Mouse (Mus musculus) liver, adult 2 months (tissue): Measurements from ENCODE around the gene Pomgnt1. TPM values are rescaled to one million over a fixed set of nuclear protein-coding genes. Genes with fewer than 3 reads are reported as not detected.

Experiments
- DNase-seq: peaks from one replicate; pipeline ENCODE4 v3.0.0-alpha.2; 2011; ENCODE audit warnings: low read depth, low spot score; ENCODE audit errors: extremely low read depth
- H3K27ac ChIP-seq: fragments of 200-500 bp; replicated peaks from 2 replicates; pipeline ENCODE4 v1.5.1; 2012; ENCODE audit warnings: low read depth, mild to moderate bottlenecking, control low read depth, inconsistent platforms, low read length; ENCODE audit not compliant: insufficient read depth
- H3K27me3 ChIP-seq: fragments of 200-500 bp; 2 replicates; pipeline ENCODE4 v1.6.1; 2012; ENCODE audit warnings: mild to moderate bottlenecking, moderate library complexity, low read length, inconsistent platforms; ENCODE audit not compliant: control insufficient read depth, insufficient read depth
- H3K36me3 ChIP-seq: fragments of 200-500 bp; 2 replicates; pipeline ENCODE4 v1.6.1; 2012; ENCODE audit warnings: low read length, inconsistent platforms; ENCODE audit not compliant: control insufficient read depth, insufficient read depth
- H3K4me1 ChIP-seq: fragments of 200-500 bp; 2 replicates; pipeline ENCODE4 v1.6.1; 2011; ENCODE audit warnings: low read length; ENCODE audit not compliant: control insufficient read depth, insufficient read depth
- H3K4me3 ChIP-seq: fragments of 200-500 bp; 2 replicates; pipeline ENCODE4 v1.5.1; 2011; ENCODE audit warnings: low read depth, mild to moderate bottlenecking, control low read depth, low read length, moderate library complexity; ENCODE audit not compliant: insufficient read depth
- H3K79me2 ChIP-seq: fragments of 200-500 bp; 2 replicates; pipeline ENCODE4 v1.6.1; 2012; ENCODE audit warnings: inconsistent platforms, mild to moderate bottlenecking, low read length, moderate library complexity; ENCODE audit not compliant: control insufficient read depth, insufficient read depth
- H3K9ac ChIP-seq: fragments of 200-500 bp; 2 replicates; pipeline ENCODE4 v1.6.1; 2012; ENCODE audit warnings: low read depth, mild to moderate bottlenecking, control low read depth, inconsistent platforms, low read length
- CTCF ChIP-seq: fragments of 200-500 bp; IDR thresholded peaks from 2 replicates; pipeline ENCODE4 v1.5.1; 2011; ENCODE audit warnings: low read depth, low read length, control low read depth
- POLR2A ChIP-seq: fragments of 200-500 bp; IDR thresholded peaks from 2 replicates; pipeline ENCODE4 v1.6.1; 2011; ENCODE audit warnings: low read length, control low read depth; ENCODE audit not compliant: insufficient read depth; ENCODE audit errors: extremely low read depth
- WGBS: fragments of 180-500 bp; shearing (Covaris S2); methylation state at CpG from one replicate; pipeline ENCODE4 v1.1.7; 2018; 5-methylcytosine and 5-hydroxymethylcytosine counted together
- polyA plus RNA-seq: library from polyadenylated mRNA; depleted of rRNA; stranded (reverse); fragments of >200 nt; gene quantifications from 2 replicates; pipeline ENCODE4 v1.2.3, GENCODE M21; 2012
- total RNA-seq: library from RNA; depleted of rRNA; stranded (reverse); fragments of >200 nt; gene quantifications from 2 replicates; pipeline ENCODE4 v1.2.3, GENCODE M21; 2014

Gene Pomgnt1
- total and polyA plus RNA-seq, 2 experiments, result 14.7 to 19.1 TPM

GRCm38 (mm10) chr4:116127956-116128355, 4.3 kb downstream of the Pomgnt1 start:
- 0 out of 2 replicates have a peak, but pooled peaks cover 2% of the 10 kb centered on the region for H3K4me1 ChIP-seq
- no peak overlapping the region for H3K27ac ChIP-seq
- no peak for DNase-seq
- no peaks in the 10 kb centered on the region for H3K79me2 ChIP-seq
- no peak overlapping the region for H3K9ac ChIP-seq
- 89% methylated on average over 6 of the region's 6 CpGs for WGBS
- TF ChIP-seq CTCF, result no peak
- TF ChIP-seq POLR2A, result no peak
- no peaks in the 10 kb centered on the region for H3K27me3 ChIP-seq
- no peaks in the 10 kb centered on the region for H3K36me3 ChIP-seq
- no peak overlapping the region for H3K4me3 ChIP-seq

DNA sequence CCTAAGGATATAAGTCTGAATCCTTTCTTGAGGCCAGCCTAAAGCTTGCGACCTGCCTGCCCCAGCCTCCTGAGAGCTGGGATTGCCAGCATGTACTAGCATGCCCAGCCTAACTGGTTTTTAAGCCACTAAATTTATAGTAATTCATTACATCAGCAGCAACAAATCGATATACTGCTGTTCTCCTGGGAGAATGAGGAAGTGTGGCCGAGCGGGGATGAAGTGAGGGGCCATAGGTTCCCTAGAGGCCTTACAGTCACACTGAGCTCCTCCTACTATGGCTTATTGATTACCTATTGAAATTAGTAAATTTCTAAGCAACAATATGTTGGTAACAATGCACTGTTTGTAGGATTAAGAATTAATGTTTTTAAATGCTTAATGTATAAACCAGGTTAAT, 9.5 kb downstream of the Pomgnt1 start:
- no peaks in the 10 kb centered on the region for H3K36me3 ChIP-seq
- no peak overlapping the region for H3K4me3 ChIP-seq
- H3K4me1 ChIP-seq, result no peaks in the 10 kb centered on the region
- TF ChIP-seq CTCF, result no peak
- TF ChIP-seq POLR2A, result no peak
- no peaks in the 10 kb centered on the region for H3K79me2 ChIP-seq
- 84% methylated on average over 4 of the region's 4 CpGs for WGBS
- no peak overlapping the region for H3K9ac ChIP-seq
- H3K27me3 ChIP-seq, result no peaks in the 10 kb centered on the region
- no peak for DNase-seq
- H3K27ac ChIP-seq, result no peak overlapping the region

DNA sequence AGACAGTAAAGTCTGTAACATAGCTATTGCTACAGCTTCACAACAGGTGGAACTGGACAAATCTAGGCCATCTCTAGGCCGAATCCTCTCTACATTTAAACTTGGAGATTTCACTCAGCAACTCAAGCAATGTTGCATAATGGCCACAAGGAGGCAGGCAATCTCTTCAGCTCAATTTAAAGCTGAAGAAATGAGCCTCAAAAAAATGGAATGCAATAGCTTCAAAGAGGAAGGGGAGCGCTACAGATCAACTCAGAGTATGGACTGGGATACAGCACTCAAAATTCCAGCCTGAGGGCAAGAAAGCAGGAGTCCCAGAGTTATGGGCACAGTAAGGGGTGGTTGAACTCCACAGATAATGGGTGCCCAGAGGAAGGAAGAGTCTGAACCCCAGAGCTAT, 11.3 kb downstream of the Pomgnt1 start:
- TF ChIP-seq CTCF, result peak; percentile 47
- TF ChIP-seq POLR2A, result no peak
- Histone ChIP-seq H3K27ac (no peak overlapping the region), H3K9ac (no peak overlapping the region), H3K36me3 (no peaks in the 10 kb centered on the region), H3K27me3 (no peaks in the 10 kb centered on the region), H3K79me2 (no peaks in the 10 kb centered on the region), H3K4me3 (no peak overlapping the region), H3K4me1 (no peaks in the 10 kb centered on the region)
- DNase-seq, result peak; percentile 42
- 60% methylated on average over 2 of the region's 2 CpGs for WGBS

- Histone ChIP-seq H3K79me2 (no peaks in the 10 kb centered on the region), H3K27ac (no peak overlapping the region)
- TF ChIP-seq POLR2A, result no peak
- TF ChIP-seq CTCF, result no peak
Observed at GRCm38 (mm10) chr4:116137421-116137996, 13.9 kb downstream of the Pomgnt1 start.

GRCm38 (mm10) chr4:116140801-116141574, 17.3 kb downstream of the Pomgnt1 start:
- no peak for DNase-seq
- no peak overlapping the region for H3K9ac ChIP-seq
- WGBS, result 94% methylated on average over 7 of the region's 7 CpGs
- H3K27ac ChIP-seq, result no peak overlapping the region
- H3K36me3 ChIP-seq, result no peaks in the 10 kb centered on the region
- TF ChIP-seq POLR2A (no peak), CTCF (no peak)
- no peaks in the 10 kb centered on the region for H3K27me3 ChIP-seq
- no peaks in the 10 kb centered on the region for H3K79me2 ChIP-seq
- no peak overlapping the region for H3K4me3 ChIP-seq
- H3K4me1 ChIP-seq, result peaks cover 3% of the 10 kb centered on the region; the same call in 1 of the 2 replicates

More at GRCm38 (mm10) chr4:116137421-116137996, 13.9 kb downstream of the Pomgnt1 start:
- WGBS, result 65% methylated on average over 13 of the region's 13 CpGs
- DNase-seq, result no peak
- H3K36me3 ChIP-seq, result no peaks in the 10 kb centered on the region
- no peaks in the 10 kb centered on the region for H3K4me1 ChIP-seq
- H3K4me3 ChIP-seq, result no peak overlapping the region
- H3K9ac ChIP-seq, result no peak overlapping the region
- no peaks in the 10 kb centered on the region for H3K27me3 ChIP-seq

GRCm38 (mm10) chr4:116141736-116142135, 18.1 kb downstream of the Pomgnt1 start:
- 86% methylated on average over 1 of the region's 1 CpGs for WGBS

More at GRCm38 (mm10) chr4:116141736-116142135, 18.1 kb downstream of the Pomgnt1 start:
- no peak for DNase-seq
- no peaks in the 10 kb centered on the region for H3K36me3 ChIP-seq
- no peak overlapping the region for H3K4me3 ChIP-seq
- H3K9ac ChIP-seq, result no peak overlapping the region
- no peaks in the 10 kb centered on the region for H3K27me3 ChIP-seq
- no peak overlapping the region for H3K27ac ChIP-seq
- no peaks in the 10 kb centered on the region for H3K79me2 ChIP-seq
- no peak for TF ChIP-seq POLR2A
- no peak for TF ChIP-seq CTCF
- H3K4me1 ChIP-seq, result peaks cover 3% of the 10 kb centered on the region; the same call in 1 of the 2 replicates
